9 mouse cellular contexts compared by ENCODE assay signal in the genomic region with DNA sequence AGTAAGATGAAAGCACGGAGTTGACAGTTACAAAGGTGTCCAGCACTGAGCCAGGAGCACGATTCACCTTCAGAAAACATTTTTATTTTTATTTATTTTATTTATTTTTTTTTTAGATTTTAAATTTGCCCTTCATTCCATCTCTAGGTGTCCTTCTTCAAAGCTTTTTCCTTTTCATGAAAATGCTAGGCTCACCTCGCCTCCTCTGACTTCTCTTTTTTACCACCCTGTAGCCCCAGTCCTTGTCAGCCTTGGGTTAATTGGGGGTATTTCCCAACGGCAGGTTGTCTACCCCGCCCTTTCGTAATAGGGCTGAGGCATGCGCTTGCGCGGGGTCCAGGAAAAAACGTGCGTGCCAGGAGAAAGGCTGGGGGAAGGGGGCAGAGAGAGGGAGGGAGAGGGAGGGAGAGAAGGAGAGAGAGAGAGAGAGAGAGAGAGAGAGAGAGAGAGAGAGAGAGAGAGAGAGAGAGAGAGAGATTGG. TPM values are rescaled to one million over a fixed set of nuclear protein-coding genes. Genes with fewer than 3 reads are reported as not detected.
DNase-seq lines count a peak whose midpoint lies in the region; ATAC-seq and TF ChIP-seq lines count a peak whose summit lies in the region.
"Had no signal": no experiment of that assay in that cellular context is flagged by ENCODE, and none has a peak within 500 bp of the region (broad histone marks: within the 10 kb centered on the region; RNA-seq: fewer than 3 reads in every experiment).

No protein-coding gene starts in this region.

- no peak for ATAC-seq in heart, embryonic 12.5 days (ENCODE audit: insufficient number of reproducible peaks, low FRiP score)
- no peak for ATAC-seq in embryonic facial prominence, embryonic 14.5 days (ENCODE audit: low read depth)
- ATAC-seq in activated CD4-positive, CD25-positive, alpha-beta regulatory T cell, adult 4 months, result no peak

- DNase-seq in heart, postnatal 4 days, result no peak
- no peak for DNase-seq in embryonic facial prominence, embryonic 14.5 days (ENCODE audit: low spot score)
- DNase-seq in left cerebral cortex, postnatal 4 days, result peak; percentile 76
- DNase-seq in kidney, postnatal 14 days, result no peak

- H3K4me2 ChIP-seq in heart, embryonic 12.5 days, result peak overlapping the region; percentile 73
- H3K4me2 ChIP-seq in embryonic facial prominence, embryonic 14.5 days (ENCODE audit: low read depth, low read length), result peak overlapping the region; percentile 58

- no peak for TF ChIP-seq CTCF in E14TG2a.4 (conservative IDR thresholded peaks at IDR 0.05; ENCODE audit: low read length)
- no peak for TF ChIP-seq CTCF in small intestine, adult 2 months (IDR thresholded peaks at IDR 0.05; ENCODE audit: extremely low read depth, insufficient read length, insufficient replicate concordance, low read depth, low read length)

- TF ChIP-seq POLR2A in small intestine, adult 2 months (IDR thresholded peaks at IDR 0.05; ENCODE audit: low read depth, low read length), result no peak

- peaks cover 39% of the 10 kb centered on the region for H3K27me3 ChIP-seq in heart, embryonic 12.5 days (replicated peaks)
- H3K27me3 ChIP-seq in E14TG2a.4 (ENCODE audit: insufficient read depth, low read length), result peaks cover 83% of the 10 kb centered on the region
- peaks cover 41% of the 10 kb centered on the region for H3K27me3 ChIP-seq in embryonic facial prominence, embryonic 14.5 days (replicated peaks; ENCODE audit: control insufficient read depth, insufficient read depth, low read length)
- H3K27me3 ChIP-seq in small intestine, adult 2 months (ENCODE audit: control insufficient read depth, insufficient read depth, low read length), result no peaks in the 10 kb centered on the region

- WGBS in heart, embryonic 12.5 days, result 13% methylated on average over 11 of the region's 11 CpGs
- 8% methylated on average over 11 of the region's 11 CpGs for WGBS in embryonic facial prominence, embryonic 14.5 days
- WGBS in small intestine, adult 2 months, result 7% methylated on average over 11 of the region's 11 CpGs

- intact Hi-C loops in left cerebral cortex, postnatal 4 days (cut with DNase I), result loop anchor here (5.0 kb wide), 1 partner anchor 78 kb away; the partner anchor contains the start of gene Psmc3ip

- no peak overlapping the region for H3K27ac ChIP-seq in heart, embryonic 12.5 days (ENCODE audit: poor library complexity, severe bottlenecking)
- no peak overlapping the region for H3K27ac ChIP-seq in embryonic facial prominence, embryonic 14.5 days (replicated peaks; ENCODE audit: low read depth, low read length)
- H3K27ac ChIP-seq in small intestine, adult 2 months (ENCODE audit: insufficient read depth, low read depth, low read length), result no peak overlapping the region

- peak overlapping the region; percentile 43 for H3K4me3 ChIP-seq in heart, embryonic 12.5 days
- peak overlapping the region; percentile 60; the same call in 1 of the 2 replicates for H3K4me3 ChIP-seq in E14TG2a.4 (replicated peaks; ENCODE audit: low read length)
- H3K4me3 ChIP-seq in embryonic facial prominence, embryonic 14.5 days (ENCODE audit: low read depth, low read length), result peak overlapping the region; percentile 29
- H3K4me3 ChIP-seq in small intestine, adult 2 months (ENCODE audit: low read depth, low read length), result peak overlapping the region; percentile 40

- peak overlapping the region; percentile 60 for H3K9ac ChIP-seq in heart, embryonic 12.5 days
- peak overlapping the region; percentile 28; the same call in 1 of the 2 replicates for H3K9ac ChIP-seq in embryonic facial prominence, embryonic 14.5 days (ENCODE audit: low read depth, low read length)

- peaks cover 50% of the 10 kb centered on the region for H3K4me1 ChIP-seq in heart, embryonic 12.5 days (replicated peaks)
- H3K4me1 ChIP-seq in E14TG2a.4 (replicated peaks; ENCODE audit: low read depth, low read length), result peaks cover 80% of the 10 kb centered on the region
- peaks cover 30% of the 10 kb centered on the region for H3K4me1 ChIP-seq in embryonic facial prominence, embryonic 14.5 days (ENCODE audit: control insufficient read depth, insufficient read depth, low read length)
- peaks cover 24% of the 10 kb centered on the region for H3K4me1 ChIP-seq in small intestine, adult 2 months (ENCODE audit: control insufficient read depth, insufficient read depth, insufficient read length, low read length)

- no peaks in the 10 kb centered on the region for H3K36me3 ChIP-seq in heart, embryonic 12.5 days
- no peaks in the 10 kb centered on the region for H3K36me3 ChIP-seq in E14TG2a.4 (ENCODE audit: insufficient read depth, low read length)
- no peaks in the 10 kb centered on the region for H3K36me3 ChIP-seq in embryonic facial prominence, embryonic 14.5 days (ENCODE audit: control insufficient read depth, insufficient read depth, low read length)
- H3K36me3 ChIP-seq in small intestine, adult 2 months (ENCODE audit: control insufficient read depth, insufficient read depth, low read length), result no peaks in the 10 kb centered on the region
- H3K36me3 ChIP-seq: G1E had no signal

- H3K9me3 ChIP-seq in heart, embryonic 12.5 days (replicated peaks), result no peaks in the 10 kb centered on the region
- no peaks in the 10 kb centered on the region for H3K9me3 ChIP-seq in E14TG2a.4 (ENCODE audit: low read length)
- no peaks in the 10 kb centered on the region for H3K9me3 ChIP-seq in embryonic facial prominence, embryonic 14.5 days (ENCODE audit: control insufficient read depth, low read length)

RNA-seq across cellular contexts. Expression of gene Ccr10, which starts 0.4 kb away (rescaled TPM):
- 0.15 and 0.36 TPM in 2 replicates for polyA plus RNA-seq in heart, embryonic 12.5 days (2016; fragmentation: Nextera tagmentation; extraction: Ambion mirVana)
- not detected for total RNA-seq in heart, postnatal 4 days (2021)
- 0.28 TPM in 1 of 2 replicates, not detected in the other for polyA plus RNA-seq in embryonic facial prominence, embryonic 14.5 days (2014; fragmentation: Nextera tagmentation; extraction: Ambion mirVana)
- not detected for total RNA-seq in left cerebral cortex, postnatal 4 days (2021)
- polyA plus RNA-seq in small intestine, adult 2 months (2012; rRNA removed), result 18.4 and 25.7 TPM in 2 replicates
- polyA plus RNA-seq in activated CD4-positive, CD25-positive, alpha-beta regulatory T cell, adult 4 months (2017; shearing (Covaris generic)), result 1 to 10 TPM; 1.5 to 1.6 TPM
- total RNA-seq: G1E had no signal
- polyA plus RNA-seq: G1E had no signal

RNA-seq across cellular contexts. Expression of gene Plekhh3, which starts 4.5 kb away (rescaled TPM):
- 10.4 and 10.6 TPM in 2 replicates for polyA plus RNA-seq in heart, embryonic 12.5 days (2016; fragmentation: Nextera tagmentation; extraction: Ambion mirVana)
- total RNA-seq in heart, postnatal 4 days (2021), result 10 to 100 TPM; 23.1 to 27.3 TPM
- polyA plus RNA-seq in embryonic facial prominence, embryonic 14.5 days (2014; fragmentation: Nextera tagmentation; extraction: Ambion mirVana), result 17.7 and 20.9 TPM in 2 replicates
- 1 to 10 TPM; 5.6 to 6.1 TPM for total RNA-seq in left cerebral cortex, postnatal 4 days (2021)
- 33.0 and 84.5 TPM in 2 replicates for polyA plus RNA-seq in small intestine, adult 2 months (2012; rRNA removed)
- not detected for polyA plus RNA-seq in activated CD4-positive, CD25-positive, alpha-beta regulatory T cell, adult 4 months (2017; shearing (Covaris generic))

RNA-seq across cellular contexts. Expression of gene Cntnap1, which starts 5.4 kb away (rescaled TPM):
- 0.37 and 0.71 TPM in 2 replicates for polyA plus RNA-seq in heart, embryonic 12.5 days (2016; fragmentation: Nextera tagmentation; extraction: Ambion mirVana)
- total RNA-seq in heart, postnatal 4 days (2021), result 1 to 10 TPM; 1.5 to 1.6 TPM
- 1.6 and 1.9 TPM in 2 replicates for polyA plus RNA-seq in embryonic facial prominence, embryonic 14.5 days (2014; fragmentation: Nextera tagmentation; extraction: Ambion mirVana)
- total RNA-seq in left cerebral cortex, postnatal 4 days (2021), result 1 to 10 TPM; 4.8 to 7.4 TPM
- polyA plus RNA-seq in small intestine, adult 2 months (2012; rRNA removed), result 2.7 and 2.8 TPM in 2 replicates
- under 1 TPM; 0.29 to 0.33 TPM for polyA plus RNA-seq in activated CD4-positive, CD25-positive, alpha-beta regulatory T cell, adult 4 months (2017; shearing (Covaris generic))

RNA-seq across cellular contexts. Expression of gene Tubg2, which starts 20.0 kb away (rescaled TPM):
- polyA plus RNA-seq in heart, embryonic 12.5 days (2016; fragmentation: Nextera tagmentation; extraction: Ambion mirVana), result 3.3 and 3.6 TPM in 2 replicates
- 1 to 10 TPM; 6.6 to 7.0 TPM for total RNA-seq in heart, postnatal 4 days (2021)
- 6.6 and 8.4 TPM in 2 replicates for polyA plus RNA-seq in embryonic facial prominence, embryonic 14.5 days (2014; fragmentation: Nextera tagmentation; extraction: Ambion mirVana)
- 10 to 100 TPM; 38.6 to 41.6 TPM for total RNA-seq in left cerebral cortex, postnatal 4 days (2021)
- 1.1 and 2.2 TPM in 2 replicates for polyA plus RNA-seq in small intestine, adult 2 months (2012; rRNA removed)
- polyA plus RNA-seq in activated CD4-positive, CD25-positive, alpha-beta regulatory T cell, adult 4 months (2017; shearing (Covaris generic)), result under 1 TPM; 0.68 to 0.94 TPM
- total RNA-seq: G1E had no signal
- polyA plus RNA-seq: G1E had no signal

RNA-seq across cellular contexts. Expression of gene Ezh1, which starts 50.6 kb away (rescaled TPM):
- polyA plus RNA-seq in heart, embryonic 12.5 days (2016; fragmentation: Nextera tagmentation; extraction: Ambion mirVana), result 14.9 and 16.1 TPM in 2 replicates
- total RNA-seq in heart, postnatal 4 days (2021), result 10 to 100 TPM; 14.7 to 15.0 TPM
- polyA plus RNA-seq in embryonic facial prominence, embryonic 14.5 days (2014; fragmentation: Nextera tagmentation; extraction: Ambion mirVana), result 14.8 and 15.5 TPM in 2 replicates
- 10 to 100 TPM; 34.3 to 36.6 TPM for total RNA-seq in left cerebral cortex, postnatal 4 days (2021)
- polyA plus RNA-seq in small intestine, adult 2 months (2012; rRNA removed), result 7.9 and 20.0 TPM in 2 replicates
- 10 to 100 TPM; 48.1 to 52.2 TPM for polyA plus RNA-seq in activated CD4-positive, CD25-positive, alpha-beta regulatory T cell, adult 4 months (2017; shearing (Covaris generic))

Comparison
In these comparisons a context has a peak if more than half of its experiments do, and no peak if none do; other contexts are left out.
1. RNA of gene Plekhh3, which starts 4.5 kb away (polyA plus RNA-seq): 33.0 to 84.5 TPM in small intestine, adult 2 months, 17.7 to 20.9 TPM in embryonic facial prominence, embryonic 14.5 days and 10.4 to 10.6 TPM in heart, embryonic 12.5 days; not detected in activated CD4-positive, CD25-positive, alpha-beta regulatory T cell, adult 4 months; every median in the first group is over 10 times any median in the second.
2. Peak in every context shown above with its lines, with median percentiles within 50 percentile points of each other: H3K4me3 ChIP-seq.